Mouse (Mus musculus) thymus, adult 2 months (tissue): Measurements from ENCODE around the gene Tyrobp.

Experiments
- CTCF ChIP-seq: fragments of 200-500 bp; IDR thresholded peaks from 2 replicates; pipeline ENCODE4 v1.5.1; 2012; ENCODE audit warnings: mild to moderate bottlenecking, control low read depth, low read length, moderate library complexity, borderline replicate concordance; ENCODE audit not compliant: control insufficient read depth, poor library complexity, insufficient read depth; ENCODE audit errors: extremely low read depth
- POLR2A ChIP-seq: fragments of 200-500 bp; IDR thresholded peaks from 2 replicates; pipeline ENCODE4 v1.6.1; 2012; ENCODE audit warnings: mild to moderate bottlenecking, low read length, control low read depth, moderate library complexity; ENCODE audit not compliant: control insufficient read depth, poor library complexity, insufficient read depth; ENCODE audit errors: extremely low read depth

- TF ChIP-seq CTCF (peak; percentile 45; the same call in 1 of the 2 replicates), POLR2A (0 out of 2 replicates have a peak, but pooled peaks have one; percentile 31)
Measured at GRCm38 (mm10) chr7:30419561-30420499, 6.3 kb downstream of the Tyrobp start, which contains the start of gene Hcst.
